7 mouse cellular contexts compared by ENCODE assay signal in genomic region chr16:32078991-32079511, GRCm38 (mm10). TPM values are rescaled to one million over a fixed set of nuclear protein-coding genes. Genes with fewer than 3 reads are reported as not detected.
A peak's percentile ranks its signal among the peaks of the same experiment; 100 is the strongest.
DNase-seq lines count a peak whose midpoint lies in the region; ATAC-seq lines count a peak whose summit lies in the region.

Gene Pak2, minus strand, starts transcription at chr16:32079342.

- H3K27ac ChIP-seq in embryonic facial prominence, embryonic 10.5 days (replicated peaks): peak within 1 kb of the TSS; percentile 99
- peak within 1 kb of the TSS; percentile 89 for H3K27ac ChIP-seq in limb, embryonic 11.5 days (replicated peaks; ENCODE audit: low read depth, low read length)
- peak within 1 kb of the TSS; percentile 93 for H3K27ac ChIP-seq in midbrain, embryonic 14.5 days (replicated peaks; ENCODE audit: low read depth, low read length)

- WGBS in embryonic facial prominence, embryonic 10.5 days: under 1% methylated on average over 57 of the region's 60 CpGs
- WGBS in limb, embryonic 11.5 days: under 1% methylated on average over 49 of the region's 60 CpGs
- under 1% methylated on average over 56 of the region's 60 CpGs for WGBS in midbrain, embryonic 14.5 days

- no peaks in the 10 kb centered on the region for H3K27me3 ChIP-seq in embryonic facial prominence, embryonic 10.5 days (replicated peaks; ENCODE audit: low read depth, poor library complexity, severe bottlenecking)
- H3K27me3 ChIP-seq in limb, embryonic 11.5 days (ENCODE audit: control insufficient read depth, insufficient read depth, low read length): no peaks in the 10 kb centered on the region
- no peaks in the 10 kb centered on the region for H3K27me3 ChIP-seq in midbrain, embryonic 14.5 days (ENCODE audit: control insufficient read depth, insufficient read depth, low read length)

- peak within 1 kb of the TSS; percentile 94 for H3K4me3 ChIP-seq in embryonic facial prominence, embryonic 10.5 days
- H3K4me3 ChIP-seq in limb, embryonic 11.5 days (ENCODE audit: low read depth, low read length): peak within 1 kb of the TSS; percentile 75
- H3K4me3 ChIP-seq in midbrain, embryonic 14.5 days (replicated peaks; ENCODE audit: low read depth, low read length): peak within 1 kb of the TSS; percentile 89

- peak within 1 kb of the TSS; percentile 49 for H3K4me2 ChIP-seq in limb, embryonic 11.5 days (ENCODE audit: low read depth, severe bottlenecking)
- peak within 1 kb of the TSS; percentile 81 for H3K4me2 ChIP-seq in midbrain, embryonic 14.5 days (ENCODE audit: low read length)

- H3K36me3 ChIP-seq in embryonic facial prominence, embryonic 10.5 days (replicated peaks): peaks cover 40% of the 10 kb centered on the region
- H3K36me3 ChIP-seq in limb, embryonic 11.5 days (ENCODE audit: control insufficient read depth, insufficient read depth, low read length): no peaks in the 10 kb centered on the region
- peaks cover 9% of the 10 kb centered on the region for H3K36me3 ChIP-seq in midbrain, embryonic 14.5 days (ENCODE audit: control insufficient read depth, insufficient read depth, low read length)

- peak; percentile 94 for ATAC-seq in granulocyte monocyte progenitor cell, adult 5-6 weeks (replicated peaks; ENCODE audit: poor library complexity, severe bottlenecking)
- peak; percentile 95 for ATAC-seq in limb, embryonic 11.5 days (ENCODE audit: insufficient number of reproducible peaks, low FRiP score, low TSS enrichment, low read depth)
- ATAC-seq in midbrain, embryonic 14.5 days (ENCODE audit: low FRiP score, low TSS enrichment): peak; percentile 99

- DNase-seq in adrenal gland, postnatal 10 days: peak; percentile 95
- peak; percentile 95 for DNase-seq in embryonic facial prominence, embryonic 10.5 days (ENCODE audit: low spot score)
- DNase-seq in kidney, adult 18-20 months: peak; percentile 91
- DNase-seq in limb, embryonic 11.5 days (ENCODE audit: low spot score): peak; percentile 93
- DNase-seq in midbrain, embryonic 14.5 days: peak; percentile 95
- DNase-seq in spleen, adult 18-20 months: peak; percentile 83 to 90

- H3K9me3 ChIP-seq in embryonic facial prominence, embryonic 10.5 days: no peaks in the 10 kb centered on the region
- H3K9me3 ChIP-seq in limb, embryonic 11.5 days (ENCODE audit: control insufficient read depth, low read length): no peaks in the 10 kb centered on the region
- no peaks in the 10 kb centered on the region for H3K9me3 ChIP-seq in midbrain, embryonic 14.5 days (ENCODE audit: control insufficient read depth, low read length)

- H3K9ac ChIP-seq in limb, embryonic 11.5 days (ENCODE audit: low read length): peak within 1 kb of the TSS; percentile 95
- peak within 1 kb of the TSS; percentile 97 for H3K9ac ChIP-seq in midbrain, embryonic 14.5 days (replicated peaks; ENCODE audit: low read length)

- H3K4me1 ChIP-seq in embryonic facial prominence, embryonic 10.5 days: peaks cover 23% of the 10 kb centered on the region
- H3K4me1 ChIP-seq in limb, embryonic 11.5 days (ENCODE audit: control insufficient read depth, insufficient read depth, low read length): peaks cover 6% of the 10 kb centered on the region
- H3K4me1 ChIP-seq in midbrain, embryonic 14.5 days (ENCODE audit: control insufficient read depth, insufficient read depth, low read length): peaks cover 20% of the 10 kb centered on the region

RNA-seq across cellular contexts. Expression of gene Pak2, which starts in this region (rescaled TPM):
- total RNA-seq in adrenal gland, postnatal 10 days (2021): 10 to 100 TPM; 47.5 to 50.3 TPM
- 39.4 and 42.4 TPM in 2 replicates for polyA plus RNA-seq in embryonic facial prominence, embryonic 10.5 days (2016; fragmentation: Nextera tagmentation; extraction: Ambion mirVana)
- 65.0 and 67.3 TPM in 2 replicates for total RNA-seq in granulocyte monocyte progenitor cell, adult 5-6 weeks (2014; fragmentation: Nextera tagmentation)
- 54.2 and 54.9 TPM in 2 replicates for total RNA-seq in granulocyte monocyte progenitor cell, adult 5-6 weeks (2017)
- polyA plus RNA-seq in limb, embryonic 11.5 days (2014; fragmentation: Nextera tagmentation; extraction: Ambion mirVana): 41.1 and 42.7 TPM in 2 replicates
- polyA plus RNA-seq in midbrain, embryonic 14.5 days (2014; fragmentation: Nextera tagmentation; extraction: Ambion mirVana): 38.7 and 47.2 TPM in 2 replicates

Comparison
In these comparisons a context has a peak if more than half of its experiments do, and no peak if none do; other contexts are left out.
1. Peak in every context shown above with its lines: DNase-seq, ATAC-seq, H3K4me3 ChIP-seq and H3K27ac ChIP-seq.